Mouse (Mus musculus): ENCODE data around the gene Ypel2. TPM values are rescaled to one million over a fixed set of nuclear protein-coding genes. Genes with fewer than 3 reads are reported as not detected.

The Ypel2 gene
- total and polyA plus RNA-seq, 2 experiments from 2014 or later = 3.6 to 4.6 TPM

- H3K9me3 ChIP-seq (ENCODE audit: low read length) = no peaks in the 10 kb centered on the region
- H3K27ac ChIP-seq = no peak overlapping the region
- no peaks in the 10 kb centered on the region for H3K36me3 ChIP-seq (ENCODE audit: insufficient read depth, low read length)
- H3K4me1 ChIP-seq (ENCODE audit: insufficient read depth, low read length) = peaks cover under 1% of the 10 kb centered on the region; the same call in 1 of the 2 replicates
- H3K4me2 ChIP-seq (ENCODE audit: low read depth, low read length) = no peak overlapping the region
- no peak overlapping the region for H3K4me3 ChIP-seq (ENCODE audit: low read length)
- TF ChIP-seq CTCF (IDR thresholded peaks at IDR 0.05; ENCODE audit: low read depth) = peak; percentile 87
- ATAC-seq (no peak), DNase-seq (ENCODE audit: low spot score) (peak; percentile 84)
- H3K27me3 ChIP-seq (ENCODE audit: insufficient read depth, low read length) = no peaks in the 10 kb centered on the region
- WGBS = 12% methylated on average over 6 of the region's 6 CpGs
- no peak overlapping the region for H3K9ac ChIP-seq (replicated peaks; ENCODE audit: low read length)
These were observed 2.2 kb upstream of the Ypel2 start for GRCm38 (mm10) chr11:86995625-86996221.

DNA sequence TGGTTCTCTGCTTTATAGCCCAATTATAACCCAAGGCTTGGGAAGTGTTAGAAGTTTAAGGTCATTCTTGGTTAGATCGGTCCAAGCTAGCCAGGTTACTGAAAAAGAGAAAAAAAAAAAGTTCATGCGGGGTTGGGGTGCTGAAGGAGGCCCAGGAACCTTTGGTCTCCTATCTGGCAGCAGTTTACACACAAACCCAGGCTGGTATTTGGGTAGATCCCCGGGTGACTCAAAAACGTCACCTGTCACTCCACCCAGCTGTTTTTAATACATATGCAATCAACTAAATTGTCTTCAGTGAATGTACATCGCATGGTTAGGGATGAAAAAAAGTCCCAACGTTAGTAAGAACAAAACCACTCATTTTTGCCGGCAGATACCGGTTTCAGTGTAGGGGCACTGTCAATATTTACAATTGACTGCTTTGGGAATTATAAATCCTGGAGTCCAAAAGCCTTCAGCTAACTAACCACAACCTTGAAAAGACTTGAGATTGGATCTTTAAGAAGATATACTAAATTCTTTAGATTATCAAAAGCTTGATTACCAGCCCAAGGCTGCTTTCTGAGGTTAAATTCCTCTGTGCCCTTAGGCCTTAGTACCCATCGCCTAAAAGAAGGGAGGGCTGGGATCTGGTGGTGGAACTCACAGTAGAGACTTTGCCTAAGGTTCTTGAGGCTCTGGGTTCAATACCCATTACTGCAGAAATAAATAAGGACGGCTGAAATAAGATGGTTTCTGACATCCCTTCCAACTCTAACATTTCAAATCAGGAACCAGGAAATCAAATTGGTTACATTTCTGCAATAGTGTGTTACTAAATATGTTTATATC, 1.5 kb upstream of the Ypel2 start:
- TF ChIP-seq CTCF (IDR thresholded peaks at IDR 0.05; ENCODE audit: low read depth) = no peak
- no peaks in the 10 kb centered on the region for H3K36me3 ChIP-seq (ENCODE audit: insufficient read depth, low read length)

DNA sequence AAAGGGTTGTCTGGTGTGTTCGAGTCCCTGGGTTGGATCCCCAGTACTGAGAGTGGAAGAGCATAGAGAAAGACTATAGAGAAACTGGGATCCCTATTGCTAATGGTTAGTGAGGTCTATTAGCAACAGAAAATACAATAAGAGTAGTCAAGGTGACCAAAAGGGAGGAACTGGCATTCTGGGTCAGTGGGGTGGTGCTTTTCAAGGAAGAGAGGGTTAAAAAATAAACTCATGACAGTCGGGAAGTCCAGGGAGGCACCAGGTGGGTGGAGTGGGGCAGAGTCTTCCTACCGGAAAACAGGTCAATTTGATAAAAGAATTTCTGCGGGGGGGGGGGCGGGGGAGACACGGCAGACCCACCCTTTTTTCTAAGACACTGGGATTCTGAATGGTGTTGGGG, 823 bp upstream of the Ypel2 start:
- WGBS = 3% methylated on average over 5 of the region's 6 CpGs

More for the DNA sequence above, 1.5 kb upstream of the Ypel2 start:
- ATAC-seq (no peak), DNase-seq (ENCODE audit: low spot score) (no peak)
- H3K27me3 ChIP-seq (ENCODE audit: insufficient read depth, low read length) = no peaks in the 10 kb centered on the region
- no peaks in the 10 kb centered on the region for H3K9me3 ChIP-seq (ENCODE audit: low read length)
- H3K4me3 ChIP-seq (ENCODE audit: low read length) = no peak overlapping the region
- H3K27ac ChIP-seq = no peak overlapping the region
- WGBS = 48% methylated on average over 10 of the region's 10 CpGs
- peaks cover 4% of the 10 kb centered on the region; the same call in 1 of the 2 replicates for H3K4me1 ChIP-seq (ENCODE audit: insufficient read depth, low read length)
- no peak overlapping the region for H3K4me2 ChIP-seq (ENCODE audit: low read depth, low read length)
- H3K9ac ChIP-seq (replicated peaks; ENCODE audit: low read length) = no peak overlapping the region

GRCm38 (mm10) chr11:86992461-86992988, 982 bp downstream of the Ypel2 start:
- Histone ChIP-seq H3K4me2 (ENCODE audit: low read depth, low read length) (peak overlapping the region; percentile 83), H3K36me3 (ENCODE audit: insufficient read depth, low read length) (no peaks in the 10 kb centered on the region), H3K27me3 (ENCODE audit: insufficient read depth, low read length) (no peaks in the 10 kb centered on the region), H3K9ac (replicated peaks; ENCODE audit: low read length) (peak overlapping the region; percentile 66), H3K27ac (0 out of 2 replicates have a peak overlapping the region, but pooled peaks have one; percentile 81), H3K4me3 (ENCODE audit: low read length) (peak overlapping the region; percentile 89), H3K9me3 (ENCODE audit: low read length) (no peaks in the 10 kb centered on the region), H3K4me1 (ENCODE audit: insufficient read depth, low read length) (peaks cover 4% of the 10 kb centered on the region; the same call in 1 of the 2 replicates)
- 1% methylated on average over 13 of the region's 13 CpGs for WGBS
- no peak for TF ChIP-seq CTCF (IDR thresholded peaks at IDR 0.05; ENCODE audit: low read depth)
- DNase-seq (ENCODE audit: low spot score) (no peak), ATAC-seq (no peak)

More for the DNA sequence above, 823 bp upstream of the Ypel2 start:
- no peak for ATAC-seq
- Histone ChIP-seq H3K4me3 (ENCODE audit: low read length) (peak overlapping the region; percentile 89), H3K36me3 (ENCODE audit: insufficient read depth, low read length) (no peaks in the 10 kb centered on the region), H3K27ac (no peak overlapping the region), H3K4me1 (ENCODE audit: insufficient read depth, low read length) (peaks cover 4% of the 10 kb centered on the region; the same call in 1 of the 2 replicates), H3K9ac (replicated peaks; ENCODE audit: low read length) (no peak overlapping the region), H3K9me3 (ENCODE audit: low read length) (no peaks in the 10 kb centered on the region), H3K4me2 (ENCODE audit: low read depth, low read length) (peak overlapping the region; percentile 83), H3K27me3 (ENCODE audit: insufficient read depth, low read length) (no peaks in the 10 kb centered on the region)
- no peak for TF ChIP-seq CTCF (IDR thresholded peaks at IDR 0.05; ENCODE audit: low read depth)
- no peak for DNase-seq (ENCODE audit: low spot score)

DNA sequence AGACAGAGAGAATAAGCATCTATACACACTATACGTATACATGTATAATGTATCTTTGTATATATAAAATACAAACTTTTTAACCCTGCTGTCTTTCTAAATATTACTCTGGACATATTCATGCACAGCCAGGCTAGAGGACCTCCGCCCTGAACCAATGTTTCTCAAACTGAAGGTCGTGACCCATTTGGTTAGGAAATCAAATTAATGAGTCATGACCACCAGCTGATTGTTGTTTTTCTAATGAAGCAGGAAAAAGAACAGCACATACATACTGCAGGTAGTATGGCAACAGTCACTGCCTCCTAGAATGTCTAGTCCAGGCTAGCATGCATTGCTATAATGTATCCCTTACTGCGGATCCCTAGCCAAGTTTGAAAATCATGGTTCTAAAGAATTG, 2.3 kb downstream of the Ypel2 start:
- no peak for TF ChIP-seq CTCF (IDR thresholded peaks at IDR 0.05; ENCODE audit: low read depth)
- Histone ChIP-seq H3K9me3 (ENCODE audit: low read length) (no peaks in the 10 kb centered on the region), H3K27me3 (ENCODE audit: insufficient read depth, low read length) (no peaks in the 10 kb centered on the region), H3K9ac (replicated peaks; ENCODE audit: low read length) (no peak overlapping the region), H3K4me1 (ENCODE audit: insufficient read depth, low read length) (peaks cover 4% of the 10 kb centered on the region; the same call in 1 of the 2 replicates), H3K27ac (no peak overlapping the region), H3K4me2 (ENCODE audit: low read depth, low read length) (no peak overlapping the region), H3K36me3 (ENCODE audit: insufficient read depth, low read length) (no peaks in the 10 kb centered on the region), H3K4me3 (ENCODE audit: low read length) (no peak overlapping the region)
- ATAC-seq = no peak
- 83% methylated on average over 4 of the region's 4 CpGs for WGBS
- DNase-seq (ENCODE audit: low spot score) = no peak

DNA sequence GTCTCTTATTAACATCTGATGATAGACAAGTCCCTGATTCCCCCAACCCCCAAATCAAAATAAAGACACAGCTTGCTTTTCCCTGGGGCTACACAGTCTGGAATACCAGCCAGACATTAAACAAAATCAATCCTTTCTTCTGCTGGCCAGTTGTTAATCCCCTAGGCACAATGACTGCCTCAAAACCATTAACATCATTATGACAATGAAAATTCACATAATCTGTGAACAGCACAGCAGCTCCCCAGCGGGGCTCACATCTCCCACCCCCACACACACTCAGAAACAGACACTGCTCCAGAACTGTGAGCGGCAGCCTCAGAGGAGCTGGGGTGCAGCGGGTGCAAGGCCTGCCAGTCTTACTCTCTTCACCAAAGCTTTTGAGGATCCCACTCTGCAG, 3.2 kb downstream of the Ypel2 start:
- no peak for TF ChIP-seq CTCF (IDR thresholded peaks at IDR 0.05; ENCODE audit: low read depth)
- WGBS = 35% methylated on average over 3 of the region's 3 CpGs
- Histone ChIP-seq H3K27ac (no peak overlapping the region), H3K27me3 (ENCODE audit: insufficient read depth, low read length) (no peaks in the 10 kb centered on the region), H3K4me3 (ENCODE audit: low read length) (no peak overlapping the region), H3K4me1 (ENCODE audit: insufficient read depth, low read length) (peaks cover 4% of the 10 kb centered on the region; the same call in 1 of the 2 replicates), H3K9ac (replicated peaks; ENCODE audit: low read length) (no peak overlapping the region), H3K4me2 (ENCODE audit: low read depth, low read length) (peak overlapping the region; percentile 28; the same call in 1 of the 2 replicates), H3K36me3 (ENCODE audit: insufficient read depth, low read length) (no peaks in the 10 kb centered on the region), H3K9me3 (ENCODE audit: low read length) (no peaks in the 10 kb centered on the region)
- no peak for DNase-seq (ENCODE audit: low spot score)
- no peak for ATAC-seq

Measured in hindbrain, postnatal 0 days (tissue).